Mouse (Mus musculus): ENCODE measurements around the gene Vmn2r3. TPM values are rescaled to one million over a fixed set of nuclear protein-coding genes. Genes with fewer than 3 reads are reported as not detected.
"Not testable (repeated sequence)": the region's sequence is repeated elsewhere in the genome, so short reads cannot be mapped to it uniquely, and the experiment has no call there.

Vmn2r3 gene
- not detected in 2 replicates for polyA plus RNA-seq (2012; rRNA removed)

GRCm38 (mm10) chr3:64289609-64290008, at the start of gene Vmn2r3:
Gene Vmn2r3 (minus strand): TSS chr3:64289709.
- DNase-seq (ENCODE audit: low read depth), result no peak

- no peak for DNase-seq (ENCODE audit: low read depth)
Observed at GRCm38 (mm10) chr3:64332548-64332947, 43.0 kb upstream of the Vmn2r3 start.

- no peak for DNase-seq (ENCODE audit: low read depth)
Observed at GRCm38 (mm10) chr3:64321824-64322223, 32.3 kb upstream of the Vmn2r3 start.

GRCm38 (mm10) chr3:64306799-64307198, 17.3 kb upstream of the Vmn2r3 start:
- DNase-seq (ENCODE audit: low read depth), result no peak

GRCm38 (mm10) chr3:64265762-64266112, 23.8 kb downstream of the Vmn2r3 start:
- no peak for DNase-seq (ENCODE audit: low read depth)

- not testable (repeated sequence) for DNase-seq (ENCODE audit: low read depth)
Observed at GRCm38 (mm10) chr3:64265056-64265761, 24.3 kb downstream of the Vmn2r3 start.

GRCm38 (mm10) chr3:64259582-64259981, 29.9 kb downstream of the Vmn2r3 start:
- no peak for DNase-seq (ENCODE audit: low read depth)

- no peak for DNase-seq (ENCODE audit: low read depth)
Observed at GRCm38 (mm10) chr3:64251646-64252045, 37.9 kb downstream of the Vmn2r3 start.

GRCm38 (mm10) chr3:64250461-64250860, 39.0 kb downstream of the Vmn2r3 start:
- not testable (repeated sequence) for DNase-seq (ENCODE audit: low read depth)

- DNase-seq (ENCODE audit: low read depth), result not testable (repeated sequence)
Observed at GRCm38 (mm10) chr3:64235459-64235858, 54.0 kb downstream of the Vmn2r3 start.

GRCm38 (mm10) chr3:64233655-64234054, 55.9 kb downstream of the Vmn2r3 start:
- not testable (repeated sequence) for DNase-seq (ENCODE audit: low read depth)

- DNase-seq (ENCODE audit: low read depth), result no peak
Observed at GRCm38 (mm10) chr3:64227243-64227642, 62.3 kb downstream of the Vmn2r3 start.

Other genes starting within 250 kb of the Vmn2r3 start
- gene Vmn2r1, start 208.2 kb downstream of the Vmn2r3 start, polyA plus RNA-seq (2012; rRNA removed), result 0.04 and 0.09 TPM in 2 replicates
- gene Vmn2r2, start 147.8 kb downstream of the Vmn2r3 start, polyA plus RNA-seq (2012; rRNA removed), result not detected in 2 replicates
- gene Vmn2r4, start 125.7 kb upstream of the Vmn2r3 start, polyA plus RNA-seq (2012; rRNA removed), result not detected in 2 replicates
- gene Vmn2r5, start 220.1 kb upstream of the Vmn2r3 start, polyA plus RNA-seq (2012; rRNA removed), result not detected in 2 replicates

Data from gonadal fat pad, adult 2 months (tissue).